Mouse (Mus musculus): ENCODE measurements around the gene Metrn. TPM values are rescaled to one million over a fixed set of nuclear protein-coding genes. Genes with fewer than 3 reads are reported as not detected.

The Metrn gene
- total RNA-seq, 2 experiments from 2014 or later: 15.8 to 64.4 TPM

DNA sequence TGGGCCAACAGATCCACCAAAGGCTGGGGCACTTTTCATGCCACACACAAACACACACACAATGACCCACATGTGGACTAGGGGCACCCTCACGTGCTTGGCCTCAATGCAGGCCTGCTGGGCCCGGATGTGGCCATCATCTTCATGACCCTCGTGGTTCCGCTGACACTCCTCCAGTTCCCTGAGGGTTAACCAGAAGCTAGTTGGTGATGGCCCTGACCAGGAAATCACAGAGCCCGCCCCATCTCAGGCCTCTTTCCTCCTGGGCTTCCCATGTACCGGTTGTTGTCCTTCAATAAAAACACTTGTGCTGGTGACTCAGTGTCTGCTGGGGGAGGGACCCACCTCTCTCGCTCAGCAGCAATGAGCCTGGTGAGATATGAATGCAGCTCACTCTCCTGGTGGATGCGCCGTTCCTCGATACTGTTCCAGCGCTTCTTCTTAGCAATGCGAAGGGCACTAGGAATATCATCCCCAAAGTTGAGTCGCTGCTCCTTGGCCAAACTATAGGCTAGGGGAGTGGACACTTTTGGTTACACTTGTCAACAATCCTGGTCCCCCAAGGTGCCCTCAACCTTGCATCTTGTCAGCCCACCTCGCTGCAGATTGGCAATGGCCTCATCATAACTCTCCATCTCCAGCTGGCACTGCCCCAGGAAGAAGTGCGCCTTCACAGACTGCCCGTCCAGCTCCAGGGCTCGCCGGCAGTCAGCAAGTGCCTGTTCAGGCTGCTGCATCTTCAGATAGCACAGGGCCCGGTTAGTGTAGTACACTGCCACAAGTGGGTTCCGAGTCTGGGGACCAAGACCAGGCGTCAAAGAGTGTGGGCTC, 34.7 kb upstream of the Metrn start:
- ATAC-seq (replicated peaks; ENCODE audit: poor library complexity, severe bottlenecking): no peak

DNA sequence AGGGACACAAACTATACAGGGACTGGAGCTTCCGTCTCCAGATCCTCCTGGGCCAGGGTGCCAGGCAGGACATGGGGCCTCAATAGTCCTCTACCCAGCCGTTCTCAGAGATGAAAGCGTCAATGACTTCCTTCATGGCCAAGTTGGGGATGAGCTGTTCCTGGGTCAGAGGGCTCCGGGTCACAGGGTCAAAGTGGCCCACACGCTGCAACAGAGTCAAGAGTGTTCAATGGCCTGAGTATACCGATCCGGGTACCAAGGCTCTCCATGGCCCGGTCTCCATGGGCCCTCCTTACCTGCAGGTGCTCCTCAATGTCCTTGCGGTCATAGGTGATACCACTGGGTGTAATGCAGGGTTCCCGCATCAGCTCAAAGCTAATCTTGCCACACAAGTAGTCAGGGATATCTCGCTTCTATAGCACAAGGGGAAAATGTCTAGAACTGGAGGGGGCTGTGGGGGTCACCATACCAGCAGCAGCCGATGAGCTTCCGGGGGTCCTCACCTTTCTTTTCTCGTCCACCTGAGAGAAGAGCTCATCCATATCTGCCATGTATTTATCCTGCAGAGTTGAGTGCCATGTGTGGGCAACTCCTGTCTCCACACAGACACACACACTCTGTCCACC, 34.0 kb upstream of the Metrn start:
- no peak for ATAC-seq (replicated peaks; ENCODE audit: poor library complexity, severe bottlenecking)

DNA sequence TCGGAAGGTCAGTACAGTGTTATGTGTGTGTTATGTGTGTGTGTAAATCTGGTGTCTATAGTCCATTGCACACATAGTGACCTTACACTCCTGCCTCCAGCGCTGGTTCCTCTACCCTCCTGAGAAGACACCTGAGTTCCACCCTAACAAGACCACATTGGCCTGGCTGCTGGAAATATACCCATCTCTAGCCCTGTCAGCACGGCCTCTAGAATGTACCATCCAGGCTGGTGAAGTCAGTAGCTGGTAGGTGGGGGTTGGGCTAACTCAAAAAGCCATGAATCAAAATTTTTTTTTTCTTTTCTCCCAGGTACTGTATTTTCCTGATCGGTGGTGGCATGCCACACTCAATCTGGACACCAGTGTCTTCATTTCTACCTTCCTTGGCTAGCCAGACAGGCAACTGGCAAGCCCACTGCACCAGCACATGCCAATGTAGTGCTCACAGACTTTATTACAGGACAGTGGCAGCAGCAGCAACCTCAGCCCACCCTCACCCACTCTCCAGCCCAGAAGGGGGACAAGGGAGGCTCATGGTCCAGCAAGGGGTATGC, 33.3 kb upstream of the Metrn start:
- ATAC-seq (replicated peaks; ENCODE audit: poor library complexity, severe bottlenecking): no peak

DNA sequence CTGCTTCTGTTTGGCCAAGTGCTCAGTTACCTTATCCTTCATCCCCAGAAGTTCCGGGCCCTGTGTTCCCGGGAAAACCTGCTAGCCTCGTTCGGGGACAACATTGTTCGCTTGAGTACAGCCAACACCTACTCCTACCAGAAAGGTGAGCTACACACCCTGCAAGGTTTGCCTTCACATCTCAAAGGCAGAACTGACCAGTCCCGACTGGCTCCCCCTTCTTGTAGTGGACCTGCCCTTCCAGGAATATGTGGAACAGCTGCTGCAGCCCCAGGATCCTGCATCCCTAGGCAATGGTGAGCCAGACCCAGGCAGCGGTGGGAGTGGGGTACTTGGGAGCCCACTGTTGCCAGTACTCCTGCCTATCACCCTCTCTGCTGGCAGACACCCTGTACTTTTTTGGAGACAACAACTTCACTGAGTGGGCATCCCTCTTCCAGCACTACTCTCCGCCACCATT, 32.7 kb upstream of the Metrn start:
- ATAC-seq (replicated peaks; ENCODE audit: poor library complexity, severe bottlenecking): no peak

DNA sequence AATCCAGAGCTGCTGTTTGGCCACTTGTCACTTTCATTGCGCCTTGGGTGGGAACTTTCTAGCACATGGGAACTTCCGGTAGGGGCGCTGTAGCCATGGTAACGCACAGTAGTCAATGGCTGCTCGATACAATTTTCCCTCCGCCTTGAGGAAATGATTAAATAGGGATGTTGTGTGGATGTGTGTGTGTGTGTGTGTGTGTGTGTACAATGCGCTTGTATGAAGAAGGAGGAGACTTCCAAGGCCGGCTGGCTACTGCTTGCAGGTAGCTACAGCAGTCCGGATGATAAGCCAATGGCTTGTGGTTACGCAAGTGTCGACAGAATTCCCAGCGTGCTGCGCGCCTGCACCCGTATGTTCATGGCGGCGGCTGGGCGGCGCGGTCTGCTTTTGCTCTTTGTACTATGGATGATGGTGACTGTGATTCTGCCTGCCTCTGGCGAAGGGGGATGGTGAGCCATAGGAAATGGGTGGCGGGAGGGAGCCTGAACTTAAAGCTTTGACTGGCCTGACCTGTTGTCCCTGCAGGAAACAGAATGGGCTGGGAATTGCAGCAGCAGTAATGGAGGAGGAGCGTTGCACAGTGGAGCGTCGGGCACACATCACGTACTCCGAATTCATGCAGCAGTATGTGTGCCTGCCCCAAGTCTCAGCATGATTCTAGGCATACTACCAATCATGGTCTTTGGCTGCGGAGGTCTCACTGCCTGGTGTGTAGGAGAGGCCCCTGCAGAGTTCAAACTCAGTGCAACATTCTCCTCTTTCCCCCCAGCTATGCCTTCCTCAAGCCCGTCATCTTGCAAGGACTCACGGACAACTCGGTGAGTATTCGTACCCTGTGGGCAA, 32.0 kb upstream of the Metrn start, which contains the start of gene Jmjd8:
Jmjd8 (plus strand) TSS at position 156 of the 846 bp plus-strand sequence.
- ATAC-seq (replicated peaks; ENCODE audit: poor library complexity, severe bottlenecking): peak; percentile 13

DNA sequence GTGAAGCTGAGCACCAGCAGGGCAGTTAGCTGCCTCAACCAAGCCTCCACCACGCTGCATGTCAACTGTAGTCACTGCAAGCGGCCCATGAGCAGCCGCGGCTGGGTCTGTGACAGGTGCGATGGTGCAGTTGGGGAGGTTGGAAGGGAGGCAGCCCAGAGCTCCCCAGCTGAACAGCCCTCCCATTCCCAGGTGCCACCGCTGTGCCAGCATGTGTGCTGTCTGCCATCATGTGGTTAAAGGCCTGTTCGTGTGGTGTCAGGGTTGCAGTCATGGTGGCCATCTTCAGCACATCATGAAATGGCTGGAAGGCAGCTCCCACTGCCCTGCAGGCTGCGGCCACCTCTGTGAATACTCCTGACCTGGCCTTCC, 31.3 kb upstream of the Metrn start:
- ATAC-seq (replicated peaks; ENCODE audit: poor library complexity, severe bottlenecking): no peak

DNA sequence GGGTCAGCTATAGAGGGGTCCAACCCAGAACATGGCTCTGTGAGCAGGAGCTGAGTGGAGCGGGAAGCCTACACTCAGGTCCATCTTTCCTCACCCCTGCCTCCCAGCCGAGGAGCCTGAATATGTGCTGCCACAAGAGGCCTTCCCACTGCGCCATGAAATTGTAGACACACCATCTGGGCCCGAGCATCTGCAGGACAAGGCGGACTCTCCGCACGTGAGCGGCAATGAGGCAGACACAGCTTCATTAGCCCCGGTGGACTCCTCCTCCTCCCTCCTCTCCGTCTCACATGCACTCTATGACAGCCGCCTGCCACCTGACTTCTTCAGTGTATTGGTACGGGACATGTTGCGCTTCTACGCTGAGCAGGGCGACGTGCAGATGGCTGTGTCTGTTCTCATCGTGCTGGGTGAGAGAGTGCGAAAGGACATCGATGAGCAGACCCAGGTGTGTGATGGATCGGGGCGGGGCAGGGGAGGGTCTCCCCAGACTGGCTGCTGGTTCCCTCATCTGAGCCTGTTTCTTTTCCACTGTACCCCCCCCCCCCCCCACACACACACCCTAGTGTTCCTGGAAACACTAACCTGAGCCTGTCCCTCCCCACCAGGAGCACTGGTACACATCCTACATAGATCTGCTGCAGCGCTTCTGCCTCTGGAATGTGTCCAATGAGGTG, 30.7 kb upstream of the Metrn start:
- no peak for ATAC-seq (replicated peaks; ENCODE audit: poor library complexity, severe bottlenecking)

DNA sequence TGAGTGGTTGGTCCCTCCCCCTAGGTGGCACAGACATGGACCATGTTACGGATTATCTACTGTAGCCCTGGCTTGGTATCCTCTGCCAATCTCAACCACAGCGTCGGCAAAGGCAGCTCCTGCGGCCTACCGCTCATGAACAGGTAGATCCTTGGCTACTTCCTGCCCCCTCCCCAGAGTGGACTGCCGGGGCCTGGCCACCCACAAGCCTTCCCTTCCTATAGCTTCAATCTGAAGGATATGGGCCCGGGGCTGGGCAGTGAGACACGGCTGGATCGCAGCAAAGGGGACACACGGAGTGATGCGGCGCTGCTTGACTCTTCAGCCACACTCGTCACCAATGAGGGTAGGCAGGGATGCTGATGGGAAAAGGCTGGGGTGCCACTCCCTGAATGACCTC, 30.1 kb upstream of the Metrn start:
- no peak for ATAC-seq (replicated peaks; ENCODE audit: poor library complexity, severe bottlenecking)

DNA sequence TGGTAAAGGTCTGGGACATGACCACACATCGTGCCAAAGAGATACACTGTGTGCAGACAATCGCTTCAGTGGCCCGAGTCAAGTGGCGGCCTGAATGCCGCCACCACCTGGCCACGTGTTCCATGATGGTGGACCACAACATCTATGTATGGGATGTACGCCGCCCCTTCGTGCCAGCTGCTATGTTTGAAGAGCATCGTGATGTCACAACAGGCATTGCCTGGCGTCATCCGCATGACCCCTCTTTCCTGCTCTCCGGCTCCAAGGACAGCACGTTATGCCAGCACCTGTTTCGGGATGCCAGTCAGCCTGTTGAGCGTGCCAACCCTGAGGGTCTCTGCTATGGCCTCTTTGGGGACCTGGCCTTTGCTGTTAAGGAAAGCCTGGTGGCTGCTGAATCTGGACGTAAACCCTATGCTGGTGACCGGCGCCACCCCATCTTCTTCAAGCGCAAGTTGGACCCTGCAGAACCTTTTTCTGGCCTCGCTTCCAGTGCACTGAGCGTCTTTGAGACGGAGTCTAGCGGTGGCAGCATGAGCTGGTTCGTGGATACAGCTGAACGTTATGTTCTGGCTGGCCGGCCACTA, 29.1 kb upstream of the Metrn start:
- no peak for ATAC-seq (replicated peaks; ENCODE audit: poor library complexity, severe bottlenecking)

DNA sequence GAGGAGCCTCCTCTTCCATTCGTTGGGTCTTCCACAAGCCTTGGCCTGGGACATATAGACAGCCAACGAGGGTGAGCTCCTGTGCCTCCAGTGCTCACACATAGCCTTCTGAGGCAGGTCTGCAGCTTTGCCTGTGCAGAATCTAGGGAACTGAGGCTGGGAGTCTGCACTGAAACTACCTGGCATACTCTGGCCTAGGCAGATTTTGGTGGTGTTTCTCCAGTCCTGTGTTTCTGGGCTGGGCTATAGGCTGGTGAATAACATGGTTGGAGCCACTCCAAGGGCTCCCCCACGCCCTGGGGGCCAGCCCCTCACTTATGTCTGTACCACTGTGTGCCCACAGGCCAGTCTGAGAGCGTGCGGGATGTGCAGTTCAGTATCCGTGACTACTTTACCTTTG, 28.4 kb upstream of the Metrn start:
- no peak for ATAC-seq (replicated peaks; ENCODE audit: poor library complexity, severe bottlenecking)

DNA sequence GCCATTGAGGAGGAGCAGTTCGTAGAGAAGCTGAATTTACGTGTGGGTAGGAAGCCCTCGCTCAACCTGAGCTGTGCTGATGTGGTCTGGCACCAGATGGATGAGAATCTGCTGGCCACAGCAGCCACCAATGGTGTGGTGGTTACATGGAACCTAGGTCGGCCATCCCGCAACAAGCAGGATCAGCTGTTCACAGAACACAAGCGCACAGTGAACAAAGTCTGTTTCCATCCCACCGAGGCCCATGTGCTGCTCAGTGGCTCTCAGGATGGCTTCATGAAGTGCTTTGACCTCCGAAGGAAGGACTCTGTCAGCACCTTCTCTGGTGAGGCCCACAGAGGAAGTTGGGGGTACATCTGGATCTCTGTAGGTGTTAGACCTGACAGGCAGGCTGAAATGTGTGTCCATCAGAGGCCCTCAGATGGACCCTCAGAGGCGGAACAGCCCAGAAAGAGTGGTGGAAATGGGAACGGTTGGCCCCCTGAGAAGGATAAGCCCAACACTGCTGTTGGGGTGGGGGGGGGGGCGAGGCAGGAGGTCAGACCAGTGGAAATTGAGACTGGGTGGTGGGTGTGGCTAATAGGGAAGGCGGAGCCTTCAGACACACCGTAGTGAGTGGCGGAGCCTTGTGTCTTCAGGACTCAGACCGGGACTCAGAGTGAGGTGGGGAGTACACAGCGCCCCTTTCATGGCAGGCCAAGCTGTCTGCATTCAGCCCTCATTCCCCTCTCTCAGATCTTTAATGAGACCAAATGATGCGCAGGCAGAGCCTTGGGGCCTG, 27.6 kb upstream of the Metrn start:
- ATAC-seq (replicated peaks; ENCODE audit: poor library complexity, severe bottlenecking): no peak

DNA sequence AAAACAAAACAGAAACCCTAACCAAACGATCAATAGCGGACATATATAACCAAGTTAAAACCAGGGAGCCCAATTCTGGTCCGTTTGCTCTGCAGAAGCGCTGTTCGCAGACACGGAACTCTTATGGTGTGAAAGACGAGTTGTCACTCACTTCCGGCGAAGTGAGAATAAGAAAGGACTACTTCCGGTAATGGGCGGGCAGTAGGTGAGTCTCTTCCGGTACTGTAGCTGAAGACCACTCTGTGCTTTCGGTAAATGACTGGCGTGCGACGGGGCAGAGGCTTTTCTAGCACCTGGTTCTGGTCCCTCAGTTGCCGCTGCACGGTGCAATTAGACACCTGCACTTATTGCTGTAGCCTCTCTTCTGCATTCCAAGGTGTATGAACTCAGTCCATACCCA, 26.5 kb upstream of the Metrn start, which contains the start of gene Wdr24:
Wdr24 (plus strand) TSS at position 176 of the 400 bp plus-strand sequence.
- peak; percentile 78 for ATAC-seq (replicated peaks; ENCODE audit: poor library complexity, severe bottlenecking)

DNA sequence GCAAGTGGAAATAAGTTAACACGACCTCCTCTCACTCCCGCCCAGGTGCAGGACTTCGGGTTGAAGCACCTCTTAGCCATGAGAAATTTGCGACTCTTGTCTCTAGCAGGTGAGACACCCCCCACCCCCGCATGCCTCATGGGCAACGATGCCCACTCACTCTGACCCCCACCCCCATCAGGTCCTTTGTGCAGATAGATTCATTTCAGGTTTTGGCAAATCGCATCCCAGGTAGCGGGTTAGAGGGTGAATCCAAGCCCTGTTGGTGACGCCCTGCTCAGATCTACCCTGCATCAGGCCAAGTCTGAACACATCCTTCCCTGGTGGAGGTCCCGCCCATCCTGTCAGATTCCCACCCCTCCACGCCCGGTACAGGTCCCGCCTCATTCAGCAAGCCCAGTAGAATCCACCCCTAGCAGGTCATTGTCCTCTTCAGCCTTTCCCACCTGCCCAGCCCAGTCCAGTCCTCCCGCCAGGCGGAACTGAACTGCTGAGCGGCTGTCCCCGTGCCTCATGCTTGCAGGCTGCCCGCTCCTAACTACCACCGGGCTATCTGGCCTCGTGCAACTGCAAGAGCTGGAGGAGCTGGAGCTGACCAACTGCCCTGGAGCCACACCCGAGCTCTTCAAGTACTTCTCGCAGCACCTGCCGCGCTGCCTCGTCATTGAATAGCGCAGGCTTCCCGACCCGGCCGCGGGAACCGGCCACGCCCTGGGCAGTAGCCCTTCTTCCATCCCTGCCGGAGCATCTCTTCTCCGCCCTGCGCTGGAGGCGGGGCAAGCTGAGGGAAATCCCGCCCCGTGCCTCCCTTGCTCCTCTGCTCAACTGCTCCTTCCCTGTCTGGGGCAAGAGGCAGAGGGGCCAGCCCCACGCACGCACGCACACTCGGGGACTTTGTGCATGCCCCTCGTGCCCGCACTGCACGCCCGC, 22.2 kb upstream of the Metrn start:
- ATAC-seq (replicated peaks; ENCODE audit: poor library complexity, severe bottlenecking): peak; percentile 30

DNA sequence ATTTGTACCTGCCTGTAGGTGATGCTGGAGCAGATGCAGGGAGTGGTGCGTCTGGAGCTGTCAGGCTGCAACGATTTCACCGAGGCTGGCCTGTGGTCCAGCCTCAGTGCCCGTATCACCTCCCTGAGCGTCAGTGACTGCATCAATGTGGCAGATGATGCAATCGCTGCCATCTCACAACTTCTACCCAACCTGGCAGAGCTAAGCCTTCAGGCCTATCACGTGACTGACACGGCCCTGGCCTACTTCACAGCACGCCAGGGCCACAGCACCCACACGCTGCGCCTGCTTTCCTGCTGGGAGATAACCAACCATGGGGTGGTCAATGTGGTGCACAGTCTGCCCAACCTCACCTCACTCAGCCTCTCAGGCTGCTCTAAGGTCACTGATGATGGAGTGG, 20.7 kb upstream of the Metrn start:
- no peak for ATAC-seq (replicated peaks; ENCODE audit: poor library complexity, severe bottlenecking)

DNA sequence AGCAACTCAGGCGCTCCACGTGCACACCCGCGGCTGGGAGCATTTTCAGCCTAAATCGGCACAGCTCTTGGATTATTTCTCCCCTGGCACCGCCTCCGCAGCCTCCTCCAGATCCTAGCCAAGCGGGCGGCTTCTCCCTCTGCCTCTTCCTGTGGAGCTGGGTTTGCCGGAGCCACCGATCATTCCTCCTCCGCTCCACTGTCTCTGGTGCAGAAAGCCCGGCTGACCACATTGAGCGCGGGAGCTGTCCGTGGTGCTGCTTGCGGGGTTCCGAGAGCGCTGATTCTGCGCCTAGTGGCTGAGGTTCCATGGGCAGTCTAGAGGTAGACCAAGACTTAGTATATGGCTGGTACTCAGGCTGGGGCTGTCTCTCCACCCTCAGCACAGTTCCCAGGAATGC, 16.5 kb upstream of the Metrn start:
- ATAC-seq (replicated peaks; ENCODE audit: poor library complexity, severe bottlenecking): peak; percentile 90

DNA sequence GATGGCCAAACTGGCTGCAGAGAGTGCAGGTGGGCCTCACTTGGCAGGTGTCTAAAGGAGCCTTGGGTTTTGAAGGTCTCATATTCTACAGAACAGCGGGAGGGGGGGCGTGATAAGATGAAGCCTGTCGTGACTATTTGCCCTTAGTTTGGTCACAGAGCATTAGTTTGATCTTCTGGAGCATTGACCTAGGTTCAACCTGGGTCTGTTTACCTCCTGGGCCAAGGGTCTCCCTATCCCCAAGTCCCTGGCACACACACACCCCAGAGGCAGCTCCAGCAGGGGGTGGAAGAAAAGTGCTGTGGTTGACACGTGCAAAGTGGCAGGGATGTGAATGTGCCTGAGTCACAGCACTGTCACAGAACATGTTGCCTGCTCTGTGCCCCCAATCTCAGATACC, 14.0 kb upstream of the Metrn start:
- no peak for ATAC-seq (replicated peaks; ENCODE audit: poor library complexity, severe bottlenecking)

DNA sequence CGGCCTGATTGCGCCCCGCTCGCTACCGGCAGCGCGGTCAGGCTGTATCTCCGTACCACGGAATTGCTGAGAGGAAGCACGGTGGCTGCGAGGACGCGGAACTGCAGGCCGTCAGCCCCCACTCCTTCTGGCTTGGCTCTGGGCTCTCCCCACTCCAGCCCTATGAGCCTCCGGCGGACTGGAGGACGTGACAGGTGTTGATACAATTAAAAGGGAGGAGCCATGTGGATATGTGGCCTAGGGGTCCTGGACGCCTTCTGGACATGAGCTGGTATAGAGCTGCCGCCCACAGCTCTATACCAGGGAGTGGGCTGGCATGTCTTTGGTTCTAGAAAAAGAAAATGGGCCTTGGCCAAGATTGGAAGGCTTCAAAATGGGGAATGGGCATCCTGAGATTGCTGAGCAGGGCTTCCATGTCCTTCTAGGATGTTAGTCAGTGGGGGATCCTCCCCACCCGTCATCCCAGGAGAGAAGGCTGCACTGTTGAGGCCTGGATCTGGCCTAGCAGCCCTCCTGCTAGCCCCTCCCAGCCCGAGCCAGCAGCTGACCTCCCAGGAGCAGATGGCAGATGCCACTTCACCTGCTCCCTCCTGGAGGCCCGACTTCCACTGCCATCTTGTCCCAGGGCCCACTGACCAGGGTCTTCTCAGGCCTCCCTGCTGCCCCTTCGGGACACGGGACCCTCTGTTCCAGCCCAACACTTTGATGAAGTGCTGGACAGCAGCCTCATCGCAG, 12.8 kb upstream of the Metrn start:
- ATAC-seq (replicated peaks; ENCODE audit: poor library complexity, severe bottlenecking): 0 out of 2 replicates have a peak, but pooled peaks have one; percentile 13

Measured in granulocyte monocyte progenitor cell, adult 5-6 weeks (primary cell).